8 mouse cellular contexts compared by ENCODE assay signal in genomic region chr6:29388052-29388518, GRCm38 (mm10). TPM values are rescaled to one million over a fixed set of nuclear protein-coding genes. Genes with fewer than 3 reads are reported as not detected.
A peak's percentile ranks its signal among the peaks of the same experiment; 100 is the strongest.
DNase-seq lines count a peak whose midpoint lies in the region; ATAC-seq lines count a peak whose summit lies in the region.

TSS of gene Opn1sw (minus strand) at chr6:29388468.

- no peak for ATAC-seq in megakaryocyte, adult 5-6 weeks (ENCODE audit: poor library complexity, severe bottlenecking)
- ATAC-seq in forebrain, embryonic 14.5 days, result peak; percentile 62; the same call in 1 of the 2 replicates
- ATAC-seq in midbrain, embryonic 16.5 days, result 0 out of 2 replicates have a peak, but pooled peaks have one; percentile 8

- 6% methylated on average over 12 of the region's 12 CpGs for WGBS in forebrain, embryonic 14.5 days
- 6% methylated on average over 12 of the region's 12 CpGs for WGBS in midbrain, embryonic 16.5 days

- H3K9ac ChIP-seq in forebrain, embryonic 14.5 days (ENCODE audit: low read length), result 0 out of 2 replicates have a peak within 1 kb of the TSS, but pooled peaks have one; percentile 8
- no peak within 1 kb of the TSS for H3K9ac ChIP-seq in midbrain, embryonic 16.5 days (ENCODE audit: low read depth, low read length)

- H3K36me3 ChIP-seq in megakaryocyte, embryonic 14.5 days (replicated peaks; ENCODE audit: low read length), result no peaks in the 10 kb centered on the region
- no peaks in the 10 kb centered on the region for H3K36me3 ChIP-seq in forebrain, embryonic 14.5 days (ENCODE audit: control insufficient read depth, insufficient read depth, low read length)
- H3K36me3 ChIP-seq in midbrain, embryonic 16.5 days (ENCODE audit: control insufficient read depth, insufficient read depth, low read length), result no peaks in the 10 kb centered on the region

- H3K9me3 ChIP-seq in megakaryocyte, embryonic 14.5 days, result no peaks in the 10 kb centered on the region; the same call in 1 of the 2 replicates
- H3K9me3 ChIP-seq in forebrain, embryonic 14.5 days (replicated peaks; ENCODE audit: control insufficient read depth, low read length), result no peaks in the 10 kb centered on the region
- H3K9me3 ChIP-seq in midbrain, embryonic 16.5 days (replicated peaks; ENCODE audit: control insufficient read depth, low read length, poor library complexity, severe bottlenecking), result no peaks in the 10 kb centered on the region

- peak; percentile 80 for DNase-seq in R1 (ENCODE audit: low read depth, low spot score)
- peak; percentile 20 for DNase-seq in forebrain, embryonic 14.5 days (ENCODE audit: low spot score)
- DNase-seq in kidney, postnatal 25 days, result peak; percentile 24 to 62
- DNase-seq in left cerebral cortex, adult 9 months (ENCODE audit: low spot score in 2 of 2), result no peak
- no peak for DNase-seq in thymus, postnatal 36 days

- H3K4me2 ChIP-seq in forebrain, embryonic 14.5 days (ENCODE audit: low read length), result peak within 1 kb of the TSS; percentile 34
- H3K4me2 ChIP-seq in midbrain, embryonic 16.5 days (ENCODE audit: low read length), result no peak within 1 kb of the TSS; the same call in 1 of the 2 replicates

- no peak within 1 kb of the TSS for H3K27ac ChIP-seq in forebrain, embryonic 14.5 days (ENCODE audit: low read depth, low read length)
- no peak within 1 kb of the TSS for H3K27ac ChIP-seq in midbrain, embryonic 16.5 days (ENCODE audit: low read length)

- peaks cover 15% of the 10 kb centered on the region for H3K4me1 ChIP-seq in megakaryocyte, embryonic 14.5 days
- H3K4me1 ChIP-seq in forebrain, embryonic 14.5 days (ENCODE audit: control insufficient read depth, insufficient read depth, low read length), result peaks cover 13% of the 10 kb centered on the region; the same call in 1 of the 2 replicates
- H3K4me1 ChIP-seq in midbrain, embryonic 16.5 days (ENCODE audit: control insufficient read depth, insufficient read depth, low read length), result no peaks in the 10 kb centered on the region

- peaks cover 62% of the 10 kb centered on the region for H3K27me3 ChIP-seq in megakaryocyte, embryonic 14.5 days (replicated peaks)
- no peaks in the 10 kb centered on the region for H3K27me3 ChIP-seq in forebrain, embryonic 14.5 days (replicated peaks; ENCODE audit: control insufficient read depth, insufficient read depth, low read length)
- H3K27me3 ChIP-seq in midbrain, embryonic 16.5 days (ENCODE audit: control insufficient read depth, insufficient read depth, low read depth, low read length), result peaks cover 12% of the 10 kb centered on the region

- H3K4me3 ChIP-seq in megakaryocyte, embryonic 14.5 days (replicated peaks), result peak within 1 kb of the TSS; percentile 80
- H3K4me3 ChIP-seq in forebrain, embryonic 14.5 days (ENCODE audit: low read depth, low read length), result no peak within 1 kb of the TSS
- no peak within 1 kb of the TSS for H3K4me3 ChIP-seq in midbrain, embryonic 16.5 days (ENCODE audit: low read depth, low read length)

RNA-seq across cellular contexts. Expression of gene Opn1sw, which starts in this region (rescaled TPM):
- not detected in 2 replicates for polyA plus RNA-seq in megakaryocyte, embryonic 14.5 days (2012; ENCODE audit: insufficient read depth, low replicate concordance)
- total RNA-seq in megakaryocyte, adult 5-6 weeks (2015), result not detected in 2 replicates
- total RNA-seq in megakaryocyte, adult 5-6 weeks (2017), result not detected in 2 replicates
- 0.17 and 0.33 TPM in 2 replicates for polyA plus RNA-seq in forebrain, embryonic 14.5 days (2014; fragmentation: Nextera tagmentation; extraction: Ambion mirVana)
- 0.23 and 0.34 TPM in 2 replicates for polyA plus RNA-seq in midbrain, embryonic 16.5 days (2015; fragmentation: Nextera tagmentation; extraction: Ambion mirVana)

Comparison
In these comparisons a context has a peak if more than half of its experiments do, and no peak if none do; other contexts are left out.
1. Peak in DNase-seq, ATAC-seq, H3K9ac ChIP-seq and H3K4me2 ChIP-seq in forebrain, embryonic 14.5 days; RNA of the gene not detected or under 1 TPM.
2. Peak in ATAC-seq in midbrain, embryonic 16.5 days; RNA of the gene not detected or under 1 TPM.
3. DNase-seq: peak in R1 (single experiment) and kidney, postnatal 25 days (2 of 2); none in left cerebral cortex, adult 9 months (0 of 2) and thymus, postnatal 36 days (0 of 2).